Mouse (Mus musculus): Measurements from ENCODE around the gene Tmem91. TPM values are rescaled to one million over a fixed set of nuclear protein-coding genes. Genes with fewer than 3 reads are reported as not detected.

Tmem91 gene
- total RNA-seq, 2 experiments from 2014 or later: 0.91 TPM; not detected in 1

DNA sequence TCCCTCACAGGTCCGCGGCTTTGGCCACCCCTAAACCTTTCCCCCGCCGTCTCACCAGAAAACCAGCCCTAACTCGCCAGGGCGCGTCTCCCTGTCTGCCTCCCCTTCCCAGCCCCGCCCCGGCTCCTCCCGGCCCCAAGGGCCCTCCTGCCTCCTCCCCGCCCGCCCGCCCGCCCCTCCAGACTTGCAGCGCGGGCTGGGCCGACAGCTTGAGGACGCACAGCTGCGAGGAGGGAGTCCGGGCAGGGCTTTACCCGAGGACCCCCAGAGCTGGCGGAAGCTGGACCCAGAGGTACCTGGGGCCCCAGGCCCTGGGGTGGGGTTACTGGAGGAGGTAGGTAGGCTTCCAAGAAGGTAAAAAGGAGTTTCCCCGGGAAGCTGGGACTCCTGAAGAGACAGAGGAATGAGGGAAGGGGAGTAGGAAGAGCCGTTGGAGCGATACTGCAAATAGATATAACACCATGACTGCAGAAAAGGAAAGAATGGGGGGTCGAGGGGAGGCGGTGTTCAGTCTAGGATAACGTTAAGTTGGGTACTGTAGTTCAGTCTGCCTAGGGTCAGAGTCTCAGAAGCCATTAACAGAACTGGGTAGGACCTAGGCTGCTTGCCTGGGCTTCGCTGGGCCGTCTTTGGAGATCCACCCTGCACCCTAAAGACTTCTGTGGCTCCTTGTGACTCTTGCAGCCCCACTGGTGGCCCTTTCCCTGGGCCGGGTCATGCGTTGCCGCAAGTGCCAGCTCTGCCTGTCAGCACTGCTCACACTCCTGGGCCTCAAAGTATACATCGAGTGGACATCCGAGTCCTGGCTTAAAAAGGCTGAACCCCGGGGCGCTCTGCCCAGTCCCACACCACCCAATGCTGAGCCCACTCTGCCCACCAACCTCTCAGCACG, 47.3 kb downstream of the Tmem91 start:
- peak; percentile 52 for ATAC-seq (ENCODE audit: poor library complexity, severe bottlenecking)

GRCm38 (mm10) chr7:25626509-25627430, 48.2 kb downstream of the Tmem91 start, which contains the start of gene B3gnt8:
B3gnt8 (plus strand) TSS chr7:25626654.
- ATAC-seq (ENCODE audit: poor library complexity, severe bottlenecking): peak; percentile 19; the same call in 1 of the 2 replicates

DNA sequence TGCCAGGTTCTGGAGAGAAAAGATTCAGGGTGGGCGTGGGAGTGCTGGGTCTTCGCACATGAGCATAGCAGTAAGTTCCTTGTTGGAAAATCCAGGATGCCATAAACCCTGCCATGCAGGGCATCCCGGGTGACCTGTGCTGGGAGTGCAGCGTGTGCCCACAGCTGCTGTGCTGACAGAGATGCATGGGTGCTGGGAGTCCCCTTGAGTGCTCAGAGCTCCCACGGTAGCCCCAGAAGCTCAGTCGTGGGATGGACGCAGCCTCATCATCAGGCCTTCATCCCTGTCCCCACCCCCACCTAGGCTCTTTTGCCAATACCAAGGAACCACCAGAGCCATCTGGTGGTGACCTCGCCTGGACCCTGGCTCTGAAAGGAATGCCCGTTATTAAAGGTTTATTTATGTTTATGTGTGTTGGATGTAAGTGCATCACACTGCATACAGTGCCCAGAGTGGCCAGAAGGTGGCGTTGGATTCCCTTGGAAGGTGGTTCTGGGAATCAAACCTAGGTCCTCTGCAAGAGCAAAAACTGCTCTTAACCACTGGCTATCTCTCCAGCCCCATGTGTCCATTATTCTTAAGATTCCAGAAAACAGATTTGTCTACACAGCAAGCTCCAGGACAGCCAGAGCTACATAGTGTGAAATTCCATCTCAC, 49.2 kb downstream of the Tmem91 start:
- peak; percentile 34; the same call in 1 of the 2 replicates for ATAC-seq (ENCODE audit: poor library complexity, severe bottlenecking)

GRCm38 (mm10) chr7:25624851-25625250, 50.1 kb downstream of the Tmem91 start:
- no peak for ATAC-seq (ENCODE audit: poor library complexity, severe bottlenecking)

GRCm38 (mm10) chr7:25623857-25624370, 51.1 kb downstream of the Tmem91 start:
- ATAC-seq (ENCODE audit: poor library complexity, severe bottlenecking): no peak

DNA sequence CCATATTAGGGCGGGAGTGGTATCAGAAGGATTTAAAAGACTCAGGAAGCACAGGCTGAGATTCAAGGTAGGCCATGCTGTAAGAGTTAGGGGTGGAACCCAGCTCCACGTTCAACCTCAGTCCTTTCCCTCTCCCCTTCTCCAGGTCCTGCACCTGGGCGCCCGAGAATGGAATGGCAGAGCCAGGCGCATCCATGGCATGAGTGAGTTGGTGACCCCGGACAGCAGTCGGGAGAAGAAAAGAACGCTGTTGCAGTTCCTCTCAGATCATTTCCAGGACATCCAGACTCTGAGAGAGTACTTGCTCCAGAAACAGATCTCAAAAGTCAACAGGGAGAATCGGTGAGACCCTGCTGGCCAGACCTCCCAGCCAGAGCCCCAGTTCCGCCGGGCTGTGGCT, 54.2 kb downstream of the Tmem91 start:
- ATAC-seq (ENCODE audit: poor library complexity, severe bottlenecking): no peak

DNA sequence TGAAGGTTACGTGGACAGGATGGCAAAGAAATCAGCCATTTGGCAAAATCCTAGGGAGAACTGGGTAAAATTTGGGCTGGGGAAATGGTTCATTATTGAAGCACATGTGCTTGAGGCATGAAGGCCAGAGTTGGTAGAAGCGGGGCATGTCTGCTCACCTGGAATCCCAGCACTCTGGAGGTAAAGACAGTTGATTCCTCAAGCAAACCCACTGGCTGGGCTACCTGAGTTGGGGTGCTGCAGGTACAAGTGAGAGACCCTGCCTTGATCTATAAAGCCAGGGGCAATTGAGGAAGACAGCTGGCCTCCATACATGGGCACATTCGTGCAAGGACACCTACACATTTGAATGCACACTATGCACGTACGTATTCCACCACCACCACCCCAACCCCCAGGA, 54.9 kb downstream of the Tmem91 start:
- no peak for ATAC-seq (ENCODE audit: poor library complexity, severe bottlenecking)

DNA sequence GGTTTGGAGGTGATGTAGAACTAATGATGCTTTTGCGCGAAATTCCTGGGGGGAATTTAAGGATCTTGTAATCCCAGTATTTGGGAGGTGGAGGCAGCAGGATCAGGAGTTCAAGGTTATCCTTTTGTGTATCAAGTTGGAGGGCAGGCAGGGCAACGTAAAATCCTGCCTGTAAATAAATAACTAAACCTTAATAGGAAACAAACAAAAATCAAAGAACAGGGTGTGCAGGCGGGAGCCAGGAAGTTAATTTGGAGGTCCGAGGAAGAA, 55.3 kb downstream of the Tmem91 start:
- ATAC-seq (ENCODE audit: poor library complexity, severe bottlenecking): no peak

Other genes starting within 250 kb of the Tmem91 start
- gene Ceacam1, start 197.6 kb downstream of the Tmem91 start, total RNA-seq (2015): 309 and 334 TPM in 2 replicates
- gene Ceacam1, start 197.6 kb downstream of the Tmem91 start, total RNA-seq (2017): 89.9 and 122 TPM in 2 replicates
- gene Ceacam2, start 135.3 kb downstream of the Tmem91 start, total RNA-seq (2015): 0.16 and 0.46 TPM in 2 replicates
- gene Ceacam2, start 135.3 kb downstream of the Tmem91 start, total RNA-seq (2017): 0.04 TPM in 1 of 2 replicates, not detected in the other
- gene Erich4, start 59.3 kb downstream of the Tmem91 start, total RNA-seq (2015): not detected in 2 replicates
- gene Erich4, start 59.3 kb downstream of the Tmem91 start, total RNA-seq (2017): not detected in 2 replicates
- 18.7 and 19.8 TPM in 2 replicates for gene Dmac2, start 55.8 kb downstream of the Tmem91 start, total RNA-seq (2015)
- 29.5 and 36.7 TPM in 2 replicates for gene Dmac2, start 55.8 kb downstream of the Tmem91 start, total RNA-seq (2017)
- 18.3 and 18.4 TPM in 2 replicates for gene B3gnt8, start 48.5 kb downstream of the Tmem91 start, total RNA-seq (2015)
- gene B3gnt8, start 48.5 kb downstream of the Tmem91 start, total RNA-seq (2017): 27.0 and 34.3 TPM in 2 replicates
- gene Bckdha, start 16.2 kb downstream of the Tmem91 start, total RNA-seq (2015): 40.4 TPM in 2 replicates
- gene Bckdha, start 16.2 kb downstream of the Tmem91 start, total RNA-seq (2017): 39.9 and 50.1 TPM in 2 replicates
- gene Exosc5, start 16.0 kb downstream of the Tmem91 start, total RNA-seq (2015): 31.5 and 33.7 TPM in 2 replicates
- gene Exosc5, start 16.0 kb downstream of the Tmem91 start, total RNA-seq (2017): 19.4 and 20.9 TPM in 2 replicates
- 24.8 and 32.0 TPM in 2 replicates for gene B9d2, start 5.6 kb upstream of the Tmem91 start, total RNA-seq (2015)
- 26.7 and 44.6 TPM in 2 replicates for gene B9d2, start 5.6 kb upstream of the Tmem91 start, total RNA-seq (2017)
- 281 and 286 TPM in 2 replicates for gene Tgfb1, start 11.8 kb upstream of the Tmem91 start, total RNA-seq (2015)
- 42.2 and 47.4 TPM in 2 replicates for gene Tgfb1, start 11.8 kb upstream of the Tmem91 start, total RNA-seq (2017)
- 30.5 and 30.9 TPM in 2 replicates for gene Ccdc97, start 43.9 kb upstream of the Tmem91 start, total RNA-seq (2015)
- 18.3 and 22.9 TPM in 2 replicates for gene Ccdc97, start 43.9 kb upstream of the Tmem91 start, total RNA-seq (2017)
- gene Hnrnpul1, start 79.6 kb upstream of the Tmem91 start, total RNA-seq (2015): 134 and 143 TPM in 2 replicates
- 121 and 148 TPM in 2 replicates for gene Hnrnpul1, start 79.6 kb upstream of the Tmem91 start, total RNA-seq (2017)
- gene Axl, start 113.5 kb upstream of the Tmem91 start, total RNA-seq (2015): 7.7 and 8.0 TPM in 2 replicates
- gene Axl, start 113.5 kb upstream of the Tmem91 start, total RNA-seq (2017): 5.7 and 7.6 TPM in 2 replicates
- gene Cyp2s1, start 141.7 kb upstream of the Tmem91 start, total RNA-seq (2015): 0.21 TPM in 1 of 2 replicates, not detected in the other
- not detected in 2 replicates for gene Cyp2s1, start 141.7 kb upstream of the Tmem91 start, total RNA-seq (2017)
- not detected in 2 replicates for gene Cyp2b10, start 222.5 kb upstream of the Tmem91 start, total RNA-seq (2015)
- gene Cyp2b10, start 222.5 kb upstream of the Tmem91 start, total RNA-seq (2017): not detected in 2 replicates